Mouse (Mus musculus): Measurements from ENCODE around the gene Slc25a20. TPM values are rescaled to one million over a fixed set of nuclear protein-coding genes. Genes with fewer than 3 reads are reported as not detected.
"Not testable (repeated sequence)": the region's sequence is repeated elsewhere in the genome, so short reads cannot be mapped to it uniquely, and the experiment has no call there.

Slc25a20 gene
- polyA plus RNA-seq, 1 experiment from 2014 or later = 61.7 TPM

GRCm38 (mm10) chr9:108648166-108648565, 13.7 kb upstream of the Slc25a20 start:
- 36% methylated on average over 10 of the region's 10 CpGs for WGBS
- peak overlapping the region; percentile 74 for H3K4me2 ChIP-seq (replicated peaks; ENCODE audit: low read depth, low read length)
- ATAC-seq (ENCODE audit: low FRiP score, low TSS enrichment) = no peak
- peaks cover 3% of the 10 kb centered on the region; the same call in 1 of the 2 replicates for H3K36me3 ChIP-seq (ENCODE audit: insufficient read depth, low read length)
- peak overlapping the region; percentile 100 for H3K4me3 ChIP-seq (ENCODE audit: low read length)
- peak overlapping the region; percentile 93 for H3K27ac ChIP-seq (ENCODE audit: low read length)
- H3K4me1 ChIP-seq (ENCODE audit: insufficient read depth, low read length) = peaks cover 10% of the 10 kb centered on the region
- no peaks in the 10 kb centered on the region for H3K27me3 ChIP-seq (ENCODE audit: insufficient read depth, low read length)
- H3K9ac ChIP-seq (replicated peaks; ENCODE audit: low read length) = peak overlapping the region; percentile 95
- H3K9me3 ChIP-seq (ENCODE audit: low read length) = no peaks in the 10 kb centered on the region

- peak within 1 kb of the TSS; percentile 95 for H3K9ac ChIP-seq (replicated peaks; ENCODE audit: low read length)
- no peaks in the 10 kb centered on the region for H3K36me3 ChIP-seq (ENCODE audit: insufficient read depth, low read length)
- peak within 1 kb of the TSS; percentile 74 for H3K4me2 ChIP-seq (replicated peaks; ENCODE audit: low read depth, low read length)
- ATAC-seq (ENCODE audit: low FRiP score, low TSS enrichment) = peak; percentile 98
- WGBS = under 1% methylated on average over 112 of the region's 112 CpGs
- peaks cover 10% of the 10 kb centered on the region for H3K4me1 ChIP-seq (ENCODE audit: insufficient read depth, low read length)
- H3K4me3 ChIP-seq (ENCODE audit: low read length) = peak within 1 kb of the TSS; percentile 100
- peak within 1 kb of the TSS; percentile 93 for H3K27ac ChIP-seq (ENCODE audit: low read length)
- H3K9me3 ChIP-seq (ENCODE audit: low read length) = no peaks in the 10 kb centered on the region
- no peaks in the 10 kb centered on the region for H3K27me3 ChIP-seq (ENCODE audit: insufficient read depth, low read length)
These were observed 13.0 kb upstream of the Slc25a20 start, which contains the start of gene Arih2 for GRCm38 (mm10) chr9:108648611-108649560. Arih2 (minus strand) TSS chr9:108649386.

GRCm38 (mm10) chr9:108649561-108650440, 12.1 kb upstream of the Slc25a20 start:
- Histone ChIP-seq H3K4me3 (ENCODE audit: low read length) (peak overlapping the region; percentile 100), H3K36me3 (ENCODE audit: insufficient read depth, low read length) (no peaks in the 10 kb centered on the region), H3K4me1 (ENCODE audit: insufficient read depth, low read length) (peaks cover 10% of the 10 kb centered on the region), H3K9ac (replicated peaks; ENCODE audit: low read length) (peak overlapping the region; percentile 95), H3K27ac (ENCODE audit: low read length) (peak overlapping the region; percentile 93), H3K4me2 (replicated peaks; ENCODE audit: low read depth, low read length) (peak overlapping the region; percentile 74), H3K27me3 (ENCODE audit: insufficient read depth, low read length) (no peaks in the 10 kb centered on the region), H3K9me3 (ENCODE audit: low read length) (no peaks in the 10 kb centered on the region)
- ATAC-seq (ENCODE audit: low FRiP score, low TSS enrichment) = peak; percentile 16; the same call in 1 of the 2 replicates
- WGBS = 25% methylated on average over 29 of the region's 29 CpGs

- peaks cover 4% of the 10 kb centered on the region for H3K4me1 ChIP-seq (ENCODE audit: insufficient read depth, low read length)
- no peaks in the 10 kb centered on the region for H3K27me3 ChIP-seq (ENCODE audit: insufficient read depth, low read length)
- no peak overlapping the region for H3K27ac ChIP-seq (ENCODE audit: low read length)
- ATAC-seq (ENCODE audit: low FRiP score, low TSS enrichment) = no peak
- H3K9ac ChIP-seq (replicated peaks; ENCODE audit: low read length) = no peak overlapping the region
- H3K36me3 ChIP-seq (ENCODE audit: insufficient read depth, low read length) = no peaks in the 10 kb centered on the region
- H3K4me3 ChIP-seq (ENCODE audit: low read length) = no peak overlapping the region
- 84% methylated on average over 10 of the region's 10 CpGs for WGBS
- no peak overlapping the region for H3K4me2 ChIP-seq (replicated peaks; ENCODE audit: low read depth, low read length)
- no peaks in the 10 kb centered on the region for H3K9me3 ChIP-seq (ENCODE audit: low read length)
These were observed 7.1 kb upstream of the Slc25a20 start for GRCm38 (mm10) chr9:108654566-108655464.

GRCm38 (mm10) chr9:108655865-108656264, 6.0 kb upstream of the Slc25a20 start:
- 80% methylated on average over 7 of the region's 7 CpGs for WGBS
- ATAC-seq (ENCODE audit: low FRiP score, low TSS enrichment); H3K36me3 ChIP-seq (ENCODE audit: insufficient read depth, low read length); H3K27ac ChIP-seq (ENCODE audit: low read length); H3K27me3 ChIP-seq (ENCODE audit: insufficient read depth, low read length); H3K4me1 ChIP-seq (ENCODE audit: insufficient read depth, low read length); H3K4me2 ChIP-seq (replicated peaks; ENCODE audit: low read depth, low read length); H3K9me3 ChIP-seq (ENCODE audit: low read length); H3K4me3 ChIP-seq (ENCODE audit: low read length); H3K9ac ChIP-seq (replicated peaks; ENCODE audit: low read length): not testable (repeated sequence)

GRCm38 (mm10) chr9:108662660-108663059, 772 bp downstream of the Slc25a20 start:
- H3K9ac ChIP-seq (replicated peaks; ENCODE audit: low read length) = peak overlapping the region; percentile 72
- H3K27me3 ChIP-seq (ENCODE audit: insufficient read depth, low read length) = no peaks in the 10 kb centered on the region
- ATAC-seq (ENCODE audit: low FRiP score, low TSS enrichment) = no peak
- no peaks in the 10 kb centered on the region for H3K9me3 ChIP-seq (ENCODE audit: low read length)
- peak overlapping the region; percentile 78 for H3K4me3 ChIP-seq (ENCODE audit: low read length)
- WGBS = 35% methylated on average over 6 of the region's 6 CpGs
- H3K4me2 ChIP-seq (replicated peaks; ENCODE audit: low read depth, low read length) = peak overlapping the region; percentile 74
- peaks cover 9% of the 10 kb centered on the region for H3K4me1 ChIP-seq (ENCODE audit: insufficient read depth, low read length)
- 0 out of 2 replicates have a peak overlapping the region, but pooled peaks have one; percentile 59 for H3K27ac ChIP-seq (ENCODE audit: low read length)
- no peaks in the 10 kb centered on the region for H3K36me3 ChIP-seq (ENCODE audit: insufficient read depth, low read length)

GRCm38 (mm10) chr9:108669875-108670274, 8.0 kb downstream of the Slc25a20 start:
- WGBS = 72% methylated on average over 8 of the region's 8 CpGs
- H3K27ac ChIP-seq (ENCODE audit: low read length) = no peak overlapping the region
- H3K4me1 ChIP-seq (ENCODE audit: insufficient read depth, low read length) = no peaks in the 10 kb centered on the region
- H3K4me3 ChIP-seq (ENCODE audit: low read length) = no peak overlapping the region
- no peak overlapping the region for H3K9ac ChIP-seq (replicated peaks; ENCODE audit: low read length)
- no peaks in the 10 kb centered on the region for H3K27me3 ChIP-seq (ENCODE audit: insufficient read depth, low read length)
- ATAC-seq (ENCODE audit: low FRiP score, low TSS enrichment) = no peak
- H3K9me3 ChIP-seq (ENCODE audit: low read length) = 0 out of 2 replicates have a peak, but pooled peaks cover 5% of the 10 kb centered on the region
- no peak overlapping the region for H3K4me2 ChIP-seq (replicated peaks; ENCODE audit: low read depth, low read length)
- H3K36me3 ChIP-seq (ENCODE audit: insufficient read depth, low read length) = peaks cover 24% of the 10 kb centered on the region

GRCm38 (mm10) chr9:108673151-108673550, 11.3 kb downstream of the Slc25a20 start:
- no peak overlapping the region for H3K9ac ChIP-seq (replicated peaks; ENCODE audit: low read length)
- no peak overlapping the region for H3K4me2 ChIP-seq (replicated peaks; ENCODE audit: low read depth, low read length)
- H3K27ac ChIP-seq (ENCODE audit: low read length) = no peak overlapping the region
- peaks cover 24% of the 10 kb centered on the region for H3K36me3 ChIP-seq (ENCODE audit: insufficient read depth, low read length)
- ATAC-seq (ENCODE audit: low FRiP score, low TSS enrichment) = no peak
- 0 out of 2 replicates have a peak, but pooled peaks cover 5% of the 10 kb centered on the region for H3K9me3 ChIP-seq (ENCODE audit: low read length)
- no peak overlapping the region for H3K4me3 ChIP-seq (ENCODE audit: low read length)
- no peaks in the 10 kb centered on the region for H3K27me3 ChIP-seq (ENCODE audit: insufficient read depth, low read length)
- H3K4me1 ChIP-seq (ENCODE audit: insufficient read depth, low read length) = no peaks in the 10 kb centered on the region
- WGBS = 51% methylated on average over 2 of the region's 2 CpGs

- Histone ChIP-seq H3K4me3 (ENCODE audit: low read length) (no peak overlapping the region), H3K9me3 (ENCODE audit: low read length) (no peaks in the 10 kb centered on the region), H3K9ac (replicated peaks; ENCODE audit: low read length) (no peak overlapping the region), H3K27me3 (ENCODE audit: insufficient read depth, low read length) (no peaks in the 10 kb centered on the region), H3K4me1 (ENCODE audit: insufficient read depth, low read length) (no peaks in the 10 kb centered on the region), H3K4me2 (replicated peaks; ENCODE audit: low read depth, low read length) (no peak overlapping the region), H3K27ac (ENCODE audit: low read length) (no peak overlapping the region), H3K36me3 (ENCODE audit: insufficient read depth, low read length) (peaks cover 17% of the 10 kb centered on the region; the same call in 1 of the 2 replicates)
- 87% methylated on average over 15 of the region's 15 CpGs for WGBS
- ATAC-seq (ENCODE audit: low FRiP score, low TSS enrichment) = no peak
These were observed 18.1 kb downstream of the Slc25a20 start for GRCm38 (mm10) chr9:108680026-108680425.
